Mouse (Mus musculus): ENCODE results near the gene Prkg1. TPM values are rescaled to one million over a fixed set of nuclear protein-coding genes. Genes with fewer than 3 reads are reported as not detected.

The Prkg1 gene
- polyA plus RNA-seq, 1 experiment, result 5.9 TPM

DNA sequence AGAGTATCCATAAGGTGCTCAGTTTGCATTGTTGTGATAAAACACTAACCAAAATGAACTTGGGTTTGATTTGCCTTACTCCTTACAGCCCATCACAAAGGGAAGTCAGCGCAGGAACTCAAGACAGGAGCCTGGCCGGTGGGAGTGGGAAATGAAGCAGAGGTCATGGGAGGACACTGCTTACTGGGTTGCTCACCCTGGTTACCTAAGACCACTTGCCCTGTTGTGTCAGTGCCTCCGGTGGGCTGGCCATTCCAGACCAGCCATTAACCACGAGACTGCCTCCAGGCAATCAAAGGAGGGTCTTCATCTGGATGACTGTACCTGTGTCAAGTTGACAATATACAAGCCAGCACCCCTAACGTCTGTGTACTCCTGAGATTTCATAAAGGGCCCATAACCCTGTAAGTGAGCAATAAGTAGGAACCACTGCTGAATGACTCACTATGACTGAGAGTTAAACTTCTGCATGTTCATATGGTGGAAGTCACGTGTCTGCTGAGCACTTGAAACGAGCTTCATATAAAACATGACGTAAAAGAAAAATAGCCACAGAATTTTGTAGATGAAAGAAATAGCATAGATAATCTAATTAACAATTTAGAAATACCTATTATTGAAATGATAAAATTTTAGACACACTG lies 587.4 kb downstream of the Prkg1 start:
- no peak for TF ChIP-seq POLR2A (IDR thresholded peaks at IDR 0.05; ENCODE audit: extremely low read depth, insufficient read depth, low read length)
- TF ChIP-seq CTCF (IDR thresholded peaks at IDR 0.05; ENCODE audit: extremely low read depth, insufficient read depth, low read length), result no peak
- Histone ChIP-seq H3K4me1 (ENCODE audit: control insufficient read depth, insufficient read depth, low read length) (peaks cover 3% of the 10 kb centered on the region; the same call in 1 of the 2 replicates), H3K4me3 (ENCODE audit: insufficient read depth, low read length) (no peak overlapping the region), H3K27ac (ENCODE audit: insufficient read depth, low read length) (no peak overlapping the region)

DNA sequence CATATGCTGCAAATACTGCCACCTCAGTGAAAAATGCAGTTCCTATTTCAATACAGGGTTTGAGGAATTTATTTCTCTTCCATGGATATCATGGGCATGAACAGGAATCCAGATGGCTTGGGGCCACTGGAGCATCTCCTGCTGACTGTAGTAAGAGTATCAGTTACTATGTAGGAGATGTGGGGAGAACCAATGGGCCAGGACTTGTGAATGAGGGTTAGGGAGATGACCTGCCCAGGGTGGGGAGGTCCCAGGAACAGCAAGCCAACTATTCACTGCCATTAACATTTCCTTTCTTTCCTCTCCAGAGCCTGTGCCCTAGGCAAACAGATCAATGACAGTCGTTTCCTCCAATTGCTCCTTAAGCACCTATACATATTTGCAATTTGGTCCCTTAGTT lies 593.8 kb downstream of the Prkg1 start:
- H3K27ac ChIP-seq (ENCODE audit: insufficient read depth, low read length), result no peak overlapping the region
- H3K4me1 ChIP-seq (ENCODE audit: control insufficient read depth, insufficient read depth, low read length), result no peaks in the 10 kb centered on the region; the same call in 1 of the 2 replicates
- H3K4me3 ChIP-seq (ENCODE audit: insufficient read depth, low read length), result no peak overlapping the region
- TF ChIP-seq CTCF (IDR thresholded peaks at IDR 0.05; ENCODE audit: extremely low read depth, insufficient read depth, low read length), result no peak
- TF ChIP-seq POLR2A (IDR thresholded peaks at IDR 0.05; ENCODE audit: extremely low read depth, insufficient read depth, low read length), result no peak

DNA sequence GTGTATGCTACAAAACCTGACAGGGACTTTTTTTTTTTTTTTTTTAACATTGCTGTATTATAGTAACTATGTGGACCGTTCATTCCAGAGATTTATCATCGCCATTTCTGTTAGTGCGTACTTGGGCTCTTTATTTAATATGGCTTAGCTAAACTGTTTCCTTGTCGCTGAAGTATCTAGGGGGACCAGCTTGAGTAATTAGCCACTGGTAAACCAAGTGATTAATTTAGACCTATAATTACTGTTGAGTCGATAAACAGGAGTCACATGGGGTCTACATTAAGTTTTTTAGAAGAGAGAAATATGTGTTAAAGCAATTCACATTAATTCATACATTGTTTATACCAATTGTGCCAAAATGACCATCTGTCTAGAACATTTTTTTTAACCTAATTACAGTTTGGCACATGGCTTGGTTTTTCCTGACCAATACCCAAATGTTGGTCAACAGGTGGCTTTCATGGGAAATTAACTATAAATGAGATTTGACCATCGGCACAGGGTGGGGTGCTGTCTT lies 605.8 kb downstream of the Prkg1 start:
- no peaks in the 10 kb centered on the region for H3K4me1 ChIP-seq (ENCODE audit: control insufficient read depth, insufficient read depth, low read length)
- TF ChIP-seq POLR2A (IDR thresholded peaks at IDR 0.05; ENCODE audit: extremely low read depth, insufficient read depth, low read length) (no peak), CTCF (IDR thresholded peaks at IDR 0.05; ENCODE audit: extremely low read depth, insufficient read depth, low read length) (no peak)
- H3K27ac ChIP-seq (ENCODE audit: insufficient read depth, low read length), result no peak overlapping the region
- no peak overlapping the region for H3K4me3 ChIP-seq (ENCODE audit: insufficient read depth, low read length)

DNA sequence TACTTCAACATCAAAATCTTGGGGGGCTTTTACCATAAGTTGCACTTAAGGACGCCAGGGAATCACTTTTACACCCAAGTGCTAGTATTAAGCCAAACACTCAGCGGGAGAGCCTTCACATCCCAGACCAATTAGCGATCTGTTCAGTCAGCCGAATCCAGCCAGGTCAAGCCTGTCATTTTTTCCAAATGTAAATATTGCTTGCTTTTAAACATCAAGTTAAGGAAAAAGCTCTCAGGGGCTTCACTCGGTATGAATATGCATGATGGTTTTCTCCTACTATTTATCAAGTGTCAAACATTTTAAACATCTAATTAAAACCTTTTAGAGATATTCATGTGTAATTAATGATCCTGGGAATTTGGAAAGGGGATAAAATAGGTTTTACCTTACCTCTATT lies 611.4 kb downstream of the Prkg1 start:
- TF ChIP-seq CTCF (IDR thresholded peaks at IDR 0.05; ENCODE audit: extremely low read depth, insufficient read depth, low read length) (no peak), POLR2A (IDR thresholded peaks at IDR 0.05; ENCODE audit: extremely low read depth, insufficient read depth, low read length) (no peak)
- Histone ChIP-seq H3K4me1 (ENCODE audit: control insufficient read depth, insufficient read depth, low read length) (peaks cover 1% of the 10 kb centered on the region; the same call in 1 of the 2 replicates), H3K4me3 (ENCODE audit: insufficient read depth, low read length) (no peak overlapping the region), H3K27ac (ENCODE audit: insufficient read depth, low read length) (no peak overlapping the region)

DNA sequence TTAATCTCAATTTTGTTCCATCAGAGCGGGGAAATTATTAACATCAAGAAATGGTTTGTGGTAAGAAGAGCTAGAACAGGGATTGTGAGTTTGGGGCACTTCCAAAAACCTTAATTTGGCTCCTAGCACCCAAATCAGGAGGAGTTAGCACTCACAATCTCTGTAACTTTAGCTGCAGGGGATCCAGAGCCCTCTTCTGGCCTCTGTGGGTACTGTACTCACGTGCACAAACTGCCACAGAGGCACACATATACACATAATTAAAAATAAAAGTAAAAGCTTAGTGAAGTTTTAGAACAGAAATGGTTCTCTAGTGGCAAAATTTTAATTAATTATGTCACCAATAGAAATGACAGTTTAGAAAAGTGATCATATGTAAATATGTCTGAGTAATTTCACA lies 614.9 kb downstream of the Prkg1 start:
- TF ChIP-seq POLR2A (IDR thresholded peaks at IDR 0.05; ENCODE audit: extremely low read depth, insufficient read depth, low read length) (no peak), CTCF (IDR thresholded peaks at IDR 0.05; ENCODE audit: extremely low read depth, insufficient read depth, low read length) (no peak)
- Histone ChIP-seq H3K4me3 (ENCODE audit: insufficient read depth, low read length) (no peak overlapping the region), H3K4me1 (ENCODE audit: control insufficient read depth, insufficient read depth, low read length) (peaks cover 1% of the 10 kb centered on the region), H3K27ac (ENCODE audit: insufficient read depth, low read length) (no peak overlapping the region)

DNA sequence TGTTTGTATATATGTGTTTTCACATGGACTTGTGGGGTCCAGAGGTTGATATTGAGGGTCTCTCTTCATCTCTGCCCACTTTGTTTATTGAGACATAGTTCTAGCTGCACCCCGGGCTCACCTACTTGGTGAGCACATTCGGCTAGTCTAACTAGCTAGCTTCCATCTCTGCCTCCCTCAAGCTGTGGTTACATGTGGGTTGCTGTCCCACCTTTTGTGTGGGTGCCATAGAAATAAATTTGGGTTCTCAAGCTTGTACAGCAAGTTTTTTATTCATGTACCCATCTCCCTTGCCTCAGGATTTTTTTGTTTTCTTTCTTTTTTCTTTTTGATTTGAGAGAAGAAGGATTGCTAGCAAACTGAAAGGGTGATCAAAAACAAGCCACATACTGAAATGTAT lies 617.4 kb downstream of the Prkg1 start:
- H3K27ac ChIP-seq (ENCODE audit: insufficient read depth, low read length), result no peak overlapping the region

DNA sequence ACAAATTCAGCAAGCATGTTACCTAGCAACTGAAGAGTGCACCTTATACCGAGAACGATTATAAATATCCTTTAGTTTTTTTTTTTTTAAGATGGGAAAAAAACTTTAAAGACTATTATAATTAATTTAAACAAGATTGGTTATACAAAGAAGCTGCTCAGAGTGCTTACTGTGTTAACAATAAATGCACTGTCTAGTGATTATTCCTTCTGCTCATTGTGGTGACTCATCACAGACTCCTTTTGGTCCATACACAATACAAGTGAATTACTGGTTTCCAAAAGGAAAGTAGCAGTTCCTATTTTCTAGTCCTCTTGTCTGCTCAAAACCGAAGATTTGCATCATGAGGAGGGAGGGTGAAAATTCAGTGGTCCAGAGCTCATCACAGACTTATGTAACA lies 618.7 kb downstream of the Prkg1 start:
- TF ChIP-seq CTCF (IDR thresholded peaks at IDR 0.05; ENCODE audit: extremely low read depth, insufficient read depth, low read length), result no peak
- TF ChIP-seq POLR2A (IDR thresholded peaks at IDR 0.05; ENCODE audit: extremely low read depth, insufficient read depth, low read length), result no peak
- no peak overlapping the region for H3K27ac ChIP-seq (ENCODE audit: insufficient read depth, low read length)

More for the DNA sequence above, 617.4 kb downstream of the Prkg1 start:
- Histone ChIP-seq H3K4me1 (ENCODE audit: control insufficient read depth, insufficient read depth, low read length) (peaks cover 1% of the 10 kb centered on the region), H3K4me3 (ENCODE audit: insufficient read depth, low read length) (no peak overlapping the region)
- TF ChIP-seq CTCF (IDR thresholded peaks at IDR 0.05; ENCODE audit: extremely low read depth, insufficient read depth, low read length), result no peak
- TF ChIP-seq POLR2A (IDR thresholded peaks at IDR 0.05; ENCODE audit: extremely low read depth, insufficient read depth, low read length), result no peak

DNA sequence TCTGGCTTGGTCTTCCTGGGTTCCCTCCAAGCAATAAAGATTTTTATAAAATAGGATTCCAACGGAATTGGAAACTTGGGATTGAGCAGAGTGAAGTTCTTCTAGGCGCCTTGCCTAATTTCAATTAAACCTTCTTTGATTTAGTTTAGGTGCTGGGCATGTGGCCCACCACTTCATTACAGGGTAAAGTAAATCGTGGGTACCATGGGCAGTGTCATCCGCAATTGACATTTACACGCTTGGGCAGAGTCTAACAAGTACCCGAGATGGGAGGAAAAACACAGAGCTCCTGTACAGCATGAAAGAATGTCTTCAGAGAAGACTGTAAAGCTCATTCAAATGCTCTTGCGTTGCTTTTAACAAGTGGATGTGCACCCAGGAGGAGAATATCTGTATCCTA lies 622.9 kb downstream of the Prkg1 start:
- H3K4me1 ChIP-seq (ENCODE audit: control insufficient read depth, insufficient read depth, low read length), result no peaks in the 10 kb centered on the region; the same call in none of the 2 replicates
- no peak overlapping the region for H3K27ac ChIP-seq (ENCODE audit: insufficient read depth, low read length)
- no peak for TF ChIP-seq POLR2A (IDR thresholded peaks at IDR 0.05; ENCODE audit: extremely low read depth, insufficient read depth, low read length)
- TF ChIP-seq CTCF (IDR thresholded peaks at IDR 0.05; ENCODE audit: extremely low read depth, insufficient read depth, low read length), result no peak
- H3K4me3 ChIP-seq (ENCODE audit: insufficient read depth, low read length), result no peak overlapping the region

More for the DNA sequence above, 618.7 kb downstream of the Prkg1 start:
- Histone ChIP-seq H3K4me3 (ENCODE audit: insufficient read depth, low read length) (no peak overlapping the region), H3K4me1 (ENCODE audit: control insufficient read depth, insufficient read depth, low read length) (peaks cover 1% of the 10 kb centered on the region)

DNA sequence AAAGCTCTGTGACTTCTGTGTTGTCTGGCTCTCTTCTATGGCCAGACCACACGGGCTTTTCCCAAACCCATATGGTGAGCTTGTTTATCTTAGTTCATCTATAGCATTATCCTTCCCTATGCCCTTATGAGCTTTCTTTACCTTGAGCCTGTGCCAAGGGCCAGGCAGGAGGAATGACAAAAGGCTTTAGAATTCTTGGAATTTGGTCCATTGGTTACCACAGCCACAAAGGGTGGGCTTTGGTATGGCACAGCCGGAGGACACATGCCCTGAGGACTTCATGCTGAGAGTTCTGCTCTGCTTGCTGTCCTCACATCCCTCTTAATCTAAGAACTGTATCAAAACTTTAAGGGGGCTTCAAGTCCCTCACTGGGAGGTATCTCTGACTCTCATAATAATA lies 628.5 kb downstream of the Prkg1 start:
- Histone ChIP-seq H3K4me1 (ENCODE audit: control insufficient read depth, insufficient read depth, low read length) (no peaks in the 10 kb centered on the region), H3K27ac (ENCODE audit: insufficient read depth, low read length) (no peak overlapping the region), H3K4me3 (ENCODE audit: insufficient read depth, low read length) (no peak overlapping the region)
- no peak for TF ChIP-seq CTCF (IDR thresholded peaks at IDR 0.05; ENCODE audit: extremely low read depth, insufficient read depth, low read length)
- TF ChIP-seq POLR2A (IDR thresholded peaks at IDR 0.05; ENCODE audit: extremely low read depth, insufficient read depth, low read length), result no peak

DNA sequence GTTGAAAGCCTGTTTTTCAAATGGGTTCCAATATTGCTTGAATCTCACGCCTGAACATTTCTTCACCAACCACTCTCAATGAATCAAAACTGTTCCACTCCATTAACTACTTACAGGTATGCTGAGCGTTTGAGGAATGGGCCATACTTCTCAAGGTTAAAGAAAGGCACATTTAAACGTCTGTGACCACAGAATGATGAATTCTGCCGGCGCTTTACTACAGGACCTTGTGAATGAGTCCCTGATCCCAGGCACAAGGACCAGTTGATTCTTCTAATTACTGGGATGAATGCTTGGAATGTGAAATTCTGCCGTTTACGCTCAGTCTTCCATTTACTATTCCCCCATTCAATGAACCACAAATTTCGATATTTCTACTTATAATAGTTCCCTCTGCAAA lies 632.2 kb downstream of the Prkg1 start:
- Histone ChIP-seq H3K4me1 (ENCODE audit: control insufficient read depth, insufficient read depth, low read length) (no peaks in the 10 kb centered on the region), H3K27ac (ENCODE audit: insufficient read depth, low read length) (no peak overlapping the region), H3K4me3 (ENCODE audit: insufficient read depth, low read length) (no peak overlapping the region)
- no peak for TF ChIP-seq CTCF (IDR thresholded peaks at IDR 0.05; ENCODE audit: extremely low read depth, insufficient read depth, low read length)
- no peak for TF ChIP-seq POLR2A (IDR thresholded peaks at IDR 0.05; ENCODE audit: extremely low read depth, insufficient read depth, low read length)
